Comparison of ENCODE assay signal across 9 mouse cellular contexts in genomic region chr5:72914633-72915561, GRCm38 (mm10). TPM values are rescaled to one million over a fixed set of nuclear protein-coding genes. Genes with fewer than 3 reads are reported as not detected.
DNase-seq lines count a peak whose midpoint lies in the region; ATAC-seq and TF ChIP-seq lines count a peak whose summit lies in the region.
"Had no signal": no experiment of that assay in that cellular context is flagged by ENCODE, and none has a peak within 500 bp of the region (broad histone marks: within the 10 kb centered on the region; RNA-seq: fewer than 3 reads in every experiment).

No protein-coding gene starts in this region.

- peak; percentile 46 for DNase-seq in 3T3-L1 (ENCODE audit: low read depth, low spot score)
- peak; percentile 38 to 51 for DNase-seq in B cell, adult 2 months
- DNase-seq in cerebellum, adult 9-11 months: peak; percentile 75
- peak; percentile 25 to 44 for DNase-seq in gastrocnemius, postnatal 4 days (ENCODE audit: low spot score in 2 of 2)
- DNase-seq in kidney, postnatal 0 days (ENCODE audit: low spot score): peak; percentile 56
- DNase-seq in right cerebral cortex, adult 18-20 months: peak; percentile 18

- 1% methylated on average over 66 of the region's 66 CpGs for WGBS in kidney, postnatal 0 days
- under 1% methylated on average over 56 of the region's 66 CpGs for WGBS in lung, embryonic 16.5 days

- no peaks in the 10 kb centered on the region for H3K9me3 ChIP-seq in kidney, postnatal 0 days (replicated peaks; ENCODE audit: low read length)
- no peaks in the 10 kb centered on the region for H3K9me3 ChIP-seq in lung, embryonic 16.5 days (ENCODE audit: control insufficient read depth, low read length)

- no peaks in the 10 kb centered on the region for H3K36me3 ChIP-seq in kidney, postnatal 0 days (ENCODE audit: insufficient read depth, low read length)
- H3K36me3 ChIP-seq in lung, embryonic 16.5 days (ENCODE audit: control insufficient read depth, insufficient read depth, low read length): no peaks in the 10 kb centered on the region

- H3K27ac ChIP-seq in kidney, postnatal 0 days: peak overlapping the region; percentile 96
- peak overlapping the region; percentile 99 for H3K27ac ChIP-seq in lung, embryonic 16.5 days (ENCODE audit: low read length)

- no peaks in the 10 kb centered on the region for H3K27me3 ChIP-seq in kidney, postnatal 0 days (ENCODE audit: insufficient read depth, low read length)
- H3K27me3 ChIP-seq in lung, embryonic 16.5 days (ENCODE audit: control insufficient read depth, insufficient read depth, low read depth, low read length): no peaks in the 10 kb centered on the region

- TF ChIP-seq CTCF in kidney, postnatal 0 days (IDR thresholded peaks at IDR 0.05; ENCODE audit: low read depth): no peak

- peaks cover 23% of the 10 kb centered on the region for H3K4me1 ChIP-seq in kidney, postnatal 0 days (replicated peaks; ENCODE audit: insufficient read depth, low read length)
- H3K4me1 ChIP-seq in lung, embryonic 16.5 days (replicated peaks; ENCODE audit: control insufficient read depth, insufficient read depth, low read length): peaks cover 24% of the 10 kb centered on the region

- H3K4me2 ChIP-seq in kidney, postnatal 0 days (ENCODE audit: low read length): peak overlapping the region; percentile 87
- H3K4me2 ChIP-seq in lung, embryonic 16.5 days (ENCODE audit: low read depth, low read length): peak overlapping the region; percentile 89

- ATAC-seq in kidney, postnatal 0 days (replicated peaks; ENCODE audit: low FRiP score, low read depth): peak; percentile 55
- ATAC-seq in lung, embryonic 16.5 days (ENCODE audit: low read depth): peak; percentile 34
- ATAC-seq in megakaryocyte-erythroid progenitor cell, adult 5-6 weeks (replicated peaks; ENCODE audit: low FRiP score, low TSS enrichment, poor library complexity, severe bottlenecking): no peak; the same call in 1 of the 2 replicates

- H3K4me3 ChIP-seq in kidney, postnatal 0 days (replicated peaks; ENCODE audit: low read depth, low read length): peak overlapping the region; percentile 97
- H3K4me3 ChIP-seq in lung, embryonic 16.5 days (ENCODE audit: low read length): peak overlapping the region; percentile 81

- peak overlapping the region; percentile 93 for H3K9ac ChIP-seq in kidney, postnatal 0 days (ENCODE audit: low read depth, low read length)
- H3K9ac ChIP-seq in lung, embryonic 16.5 days (ENCODE audit: low read length): peak overlapping the region; percentile 93

RNA-seq across cellular contexts. Expression of gene Slain2, which starts 0.8 kb away (rescaled TPM):
- total RNA-seq in gastrocnemius, postnatal 4 days (2021): 10 to 100 TPM; 82.8 to 90.0 TPM
- polyA plus RNA-seq in kidney, postnatal 0 days (2015; fragmentation: Nextera tagmentation; extraction: Ambion mirVana): 12.1 and 14.6 TPM in 2 replicates
- 12.3 and 12.4 TPM in 2 replicates for polyA plus RNA-seq in lung, embryonic 16.5 days (2015; fragmentation: Nextera tagmentation; extraction: Ambion mirVana)
- total RNA-seq in megakaryocyte-erythroid progenitor cell, adult 5-6 weeks (2014; fragmentation: Nextera tagmentation): 19.2 and 19.6 TPM in 2 replicates
- 28.2 and 34.4 TPM in 2 replicates for total RNA-seq in megakaryocyte-erythroid progenitor cell, adult 5-6 weeks (2017)

RNA-seq across cellular contexts. Expression of gene Tec, which starts 46.6 kb away (rescaled TPM):
- 1 to 10 TPM; 4.0 to 5.4 TPM for total RNA-seq in gastrocnemius, postnatal 4 days (2021)
- polyA plus RNA-seq in kidney, postnatal 0 days (2015; fragmentation: Nextera tagmentation; extraction: Ambion mirVana): 8.4 and 9.1 TPM in 2 replicates
- polyA plus RNA-seq in lung, embryonic 16.5 days (2015; fragmentation: Nextera tagmentation; extraction: Ambion mirVana): 4.0 and 4.1 TPM in 2 replicates
- 4.8 and 10.0 TPM in 2 replicates for total RNA-seq in megakaryocyte-erythroid progenitor cell, adult 5-6 weeks (2014; fragmentation: Nextera tagmentation)
- 16.3 and 21.6 TPM in 2 replicates for total RNA-seq in megakaryocyte-erythroid progenitor cell, adult 5-6 weeks (2017)

RNA-seq across cellular contexts. Expression of gene Gm10135, which starts 59.6 kb away (rescaled TPM):
- not detected for total RNA-seq in gastrocnemius, postnatal 4 days (2021)
- not detected in 2 replicates for polyA plus RNA-seq in kidney, postnatal 0 days (2015; fragmentation: Nextera tagmentation; extraction: Ambion mirVana)
- polyA plus RNA-seq in lung, embryonic 16.5 days (2015; fragmentation: Nextera tagmentation; extraction: Ambion mirVana): not detected in 2 replicates
- total RNA-seq in megakaryocyte-erythroid progenitor cell, adult 5-6 weeks (2014; fragmentation: Nextera tagmentation): not detected in 2 replicates
- 3.9 TPM in 1 of 2 replicates, not detected in the other for total RNA-seq in megakaryocyte-erythroid progenitor cell, adult 5-6 weeks (2017)
- polyA plus RNA-seq: frontal cortex, adult 2 months had no signal

Comparison
In these comparisons a context has a peak if more than half of its experiments do, and no peak if none do; other contexts are left out.
1. DNase-seq: peak in every context shown above with its lines; median percentile 75 in cerebellum, adult 9-11 months; 56 in kidney, postnatal 0 days; 46 in 3T3-L1; 44 in B cell, adult 2 months; 34 in gastrocnemius, postnatal 4 days; 18 in right cerebral cortex, adult 18-20 months.